Mouse (Mus musculus) mouse trophoblast stem cell (cell line): ENCODE data around the gene Trabd.

Experiments
- in situ Hi-C, 2 experiments: fragments of 300-500 bp; cut with MseI, MboI; formaldehyde crosslinking; loops; 2 replicates in 1 of 2; 3 replicates in 1 of 2; pipeline ENCODE4 v1.15.1; 2025

Gene Trabd

DNA sequence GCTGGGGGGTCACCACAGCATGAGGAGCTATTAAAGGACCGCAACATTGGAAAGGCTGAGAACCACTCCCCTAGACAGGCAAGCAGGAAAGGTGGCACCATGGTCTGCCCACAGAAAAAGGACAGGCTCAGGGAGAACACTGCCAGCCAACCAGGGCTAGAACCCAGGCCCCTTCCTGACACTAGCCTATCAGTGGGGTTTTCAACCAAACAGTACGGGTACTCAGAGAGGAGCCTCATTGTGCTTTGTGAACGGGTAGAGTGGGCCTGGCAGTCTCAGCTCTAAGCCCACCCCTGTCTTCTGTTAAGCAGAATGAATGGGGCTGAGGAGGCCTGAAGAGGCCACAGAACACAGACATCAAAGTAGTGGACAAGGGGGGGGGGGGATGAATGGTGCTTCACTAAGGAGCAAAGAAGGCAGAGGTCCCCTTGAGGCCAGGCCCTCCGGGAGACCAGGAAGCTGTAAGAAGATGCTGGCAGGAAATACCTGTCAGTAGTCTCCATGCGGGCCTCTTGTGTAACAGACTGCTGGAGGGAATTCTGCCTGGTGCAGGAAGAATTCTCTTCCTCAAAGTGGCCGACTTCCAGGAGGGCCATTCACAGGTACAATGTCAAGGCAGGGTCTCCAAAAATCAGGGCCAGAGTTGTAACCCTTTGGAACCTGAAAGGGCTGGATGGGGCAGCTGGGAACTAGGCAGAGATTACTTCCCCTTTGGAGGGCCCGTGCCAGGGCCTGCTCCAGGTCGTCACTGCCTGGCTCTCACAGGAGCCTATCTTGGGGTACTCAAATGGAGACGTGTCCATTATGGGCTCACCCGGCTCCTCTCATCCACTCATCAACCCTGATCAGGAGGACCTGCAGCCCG is at the start of gene Trabd:
TSS of gene Trabd (plus strand) at position 512 of the 865 bp plus-strand sequence.
- in situ Hi-C loops = no loop called here

DNA sequence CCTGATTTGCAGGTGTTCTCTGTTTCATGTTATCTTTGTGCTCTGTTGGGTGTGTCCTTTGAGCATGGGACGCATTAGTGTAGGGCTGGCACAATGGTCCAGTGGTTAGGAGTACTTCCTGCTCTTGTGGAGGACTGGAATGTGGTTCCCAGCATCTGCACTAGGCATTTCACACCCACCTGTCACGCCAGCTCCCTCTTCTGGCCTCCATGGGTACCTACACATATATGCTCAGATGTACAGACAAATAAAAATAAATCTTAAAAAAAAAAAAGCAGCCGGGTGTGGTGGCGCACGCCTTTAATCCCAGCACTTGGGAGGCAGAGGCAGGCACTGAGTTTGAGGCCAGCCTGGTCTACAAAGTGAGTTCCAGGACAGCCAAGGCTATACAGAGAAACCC is 30.5 kb upstream of the Trabd start:
- in situ Hi-C loops = no loop called here

DNA sequence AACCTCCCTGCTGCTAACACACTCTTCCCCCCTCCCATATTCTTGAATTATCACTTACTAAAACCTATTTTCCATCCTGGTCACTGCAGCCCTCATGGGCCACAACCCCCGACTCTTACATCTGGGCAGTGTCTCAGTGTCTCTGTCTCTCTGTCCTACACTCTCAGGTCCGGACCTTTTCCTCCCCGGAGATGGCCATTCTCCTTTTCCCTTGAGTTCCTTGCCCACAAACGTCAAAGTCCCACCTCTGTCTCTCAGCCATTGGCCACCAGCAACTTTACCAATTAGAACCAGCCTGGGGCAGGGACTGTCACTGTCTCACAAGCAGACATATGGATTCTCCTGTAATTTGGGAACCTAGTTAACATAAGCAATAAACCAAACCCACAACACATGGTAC is 28.6 kb upstream of the Trabd start:
- in situ Hi-C loops = no loop called here

DNA sequence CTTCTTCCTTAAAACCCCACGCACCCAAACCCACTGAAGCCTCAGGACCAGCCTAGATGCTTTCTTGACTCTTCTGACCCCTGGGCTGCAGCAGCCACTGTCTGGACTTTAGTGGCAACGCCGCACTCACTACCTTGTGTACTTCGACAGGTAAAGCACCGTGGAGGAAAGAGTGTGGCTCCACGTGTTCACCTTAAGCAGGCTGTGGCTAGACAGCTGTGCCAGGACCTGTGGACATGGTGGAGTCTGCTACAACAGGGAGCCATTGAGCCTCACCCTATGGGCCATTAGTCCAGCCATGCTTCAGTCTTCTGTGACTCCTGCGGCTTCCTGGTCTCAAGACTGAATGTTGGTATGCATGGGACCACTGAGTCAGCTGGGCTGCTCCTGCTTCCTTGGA is 20.3 kb upstream of the Trabd start:
- in situ Hi-C loops = no loop called here

DNA sequence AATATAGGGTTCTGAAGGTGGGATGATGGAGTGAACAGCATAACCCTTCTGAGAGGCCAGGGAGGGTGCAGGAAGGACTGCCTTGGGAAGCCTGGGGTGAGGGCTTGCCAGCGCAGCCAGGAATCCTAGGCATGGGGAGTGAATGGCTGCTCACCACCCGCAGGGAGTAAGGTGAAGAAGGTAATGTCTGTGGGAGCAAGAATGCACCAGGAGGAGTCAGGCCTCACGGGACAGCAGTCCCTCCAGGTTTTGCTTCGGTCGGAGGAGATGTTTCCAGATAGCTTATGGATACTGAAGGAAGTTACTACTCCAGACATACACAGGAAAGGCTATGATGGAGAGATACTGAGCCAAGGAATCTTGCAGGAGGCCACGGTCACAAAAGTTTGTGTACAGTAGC is 16.2 kb upstream of the Trabd start:
- in situ Hi-C loops = no loop called here

DNA sequence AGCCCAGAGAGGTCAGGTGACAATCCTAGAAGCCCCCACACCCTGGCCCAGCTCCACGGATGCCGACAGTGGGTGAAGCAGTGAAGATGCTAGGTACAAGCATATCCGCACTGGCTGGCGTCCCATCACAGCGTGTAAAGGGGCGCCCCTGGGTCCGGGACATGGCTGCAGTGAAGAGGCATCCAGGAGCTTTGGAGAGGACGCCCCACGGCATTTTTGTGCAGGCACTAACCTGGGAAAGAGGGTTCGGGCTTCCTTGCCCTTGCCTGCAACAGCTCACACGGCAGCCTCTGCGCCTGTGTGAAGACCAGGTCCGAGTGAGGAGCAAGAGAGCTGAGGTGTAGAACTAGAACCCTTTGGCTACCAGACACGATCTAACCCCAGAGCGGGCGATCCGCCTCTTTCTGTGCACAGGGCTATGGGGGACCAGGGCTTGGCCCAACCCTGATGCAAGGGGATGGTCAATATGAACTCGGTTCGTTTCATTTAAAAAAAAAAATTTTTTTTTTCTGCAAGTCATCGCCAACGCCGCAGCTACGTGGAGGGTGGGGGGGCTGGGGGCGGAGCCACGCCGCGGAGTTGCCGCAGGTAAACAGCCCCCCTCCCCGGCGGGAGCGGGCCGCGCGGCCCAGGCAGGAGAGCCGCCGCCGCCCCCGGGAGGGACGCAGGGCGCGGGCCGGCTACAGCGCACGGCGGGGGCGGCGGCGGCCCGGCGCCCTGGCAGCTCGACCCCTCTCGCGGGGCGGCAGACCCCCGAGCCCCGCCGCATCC is 15.6 kb upstream of the Trabd start, which contains the start of gene Panx2:
TSS of gene Panx2 (plus strand) at position 574 of the 771 bp plus-strand sequence.
- in situ Hi-C loops = no loop called here

DNA sequence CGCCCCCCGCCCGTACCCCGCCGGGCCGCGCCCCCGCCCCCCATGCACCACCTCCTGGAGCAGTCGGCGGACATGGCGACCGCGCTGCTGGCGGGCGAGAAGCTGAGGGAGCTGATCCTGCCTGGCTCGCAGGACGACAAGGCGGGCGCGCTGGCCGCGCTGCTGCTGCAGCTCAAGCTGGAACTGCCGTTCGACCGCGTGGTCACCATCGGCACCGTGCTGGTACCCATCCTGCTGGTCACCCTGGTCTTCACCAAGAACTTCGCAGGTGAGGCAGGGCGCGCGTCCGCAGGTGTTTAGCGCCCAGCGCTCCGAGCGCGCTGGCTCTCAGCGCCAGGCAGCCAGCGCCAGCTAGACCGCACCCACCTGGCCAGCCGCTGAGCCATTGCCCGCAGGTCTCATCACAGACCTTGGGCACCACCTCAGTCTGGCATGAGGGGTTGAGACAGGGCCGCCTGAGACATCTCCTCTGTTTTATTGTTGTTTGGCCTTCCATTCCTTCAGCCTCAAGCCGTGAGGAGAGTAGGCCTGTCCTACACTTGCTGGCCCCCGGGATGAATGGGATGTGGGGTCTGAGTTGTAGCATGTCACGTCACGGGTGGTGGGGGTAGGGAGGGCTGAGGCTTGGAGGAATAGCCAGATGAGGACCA is 14.8 kb upstream of the Trabd start:
- in situ Hi-C loops = no loop called here

DNA sequence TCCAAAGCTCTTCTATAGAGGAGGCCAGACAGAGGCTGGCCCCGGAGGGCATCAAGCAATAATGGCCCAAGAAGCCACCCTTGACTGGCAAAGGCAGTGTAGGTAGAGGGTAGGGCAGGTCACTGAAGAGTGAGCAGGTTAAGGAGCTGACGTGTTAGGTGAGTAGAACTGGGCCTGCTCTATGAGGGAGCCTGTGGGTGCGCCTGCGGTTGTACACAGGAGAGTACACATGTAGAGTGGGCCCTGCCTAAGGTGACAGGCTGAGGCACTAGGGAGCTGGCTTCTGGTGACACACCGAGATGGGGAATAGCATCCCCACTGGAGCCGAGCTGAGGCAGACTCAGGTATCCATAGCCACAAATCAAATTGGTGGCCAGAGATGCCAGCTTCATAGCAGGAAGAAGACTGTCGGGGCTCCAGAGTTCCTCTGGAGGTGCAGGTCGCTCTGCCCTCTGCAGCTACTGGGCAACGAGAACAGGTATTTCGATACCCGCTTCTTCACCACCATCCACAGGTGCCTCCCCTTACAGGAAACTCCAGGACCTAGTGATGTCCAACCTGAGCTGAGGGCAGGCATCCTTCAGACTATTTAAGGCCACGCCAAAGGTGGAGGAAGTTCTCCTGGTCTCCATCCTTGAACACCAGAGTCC is 14.0 kb upstream of the Trabd start:
- in situ Hi-C loops = no loop called here

DNA sequence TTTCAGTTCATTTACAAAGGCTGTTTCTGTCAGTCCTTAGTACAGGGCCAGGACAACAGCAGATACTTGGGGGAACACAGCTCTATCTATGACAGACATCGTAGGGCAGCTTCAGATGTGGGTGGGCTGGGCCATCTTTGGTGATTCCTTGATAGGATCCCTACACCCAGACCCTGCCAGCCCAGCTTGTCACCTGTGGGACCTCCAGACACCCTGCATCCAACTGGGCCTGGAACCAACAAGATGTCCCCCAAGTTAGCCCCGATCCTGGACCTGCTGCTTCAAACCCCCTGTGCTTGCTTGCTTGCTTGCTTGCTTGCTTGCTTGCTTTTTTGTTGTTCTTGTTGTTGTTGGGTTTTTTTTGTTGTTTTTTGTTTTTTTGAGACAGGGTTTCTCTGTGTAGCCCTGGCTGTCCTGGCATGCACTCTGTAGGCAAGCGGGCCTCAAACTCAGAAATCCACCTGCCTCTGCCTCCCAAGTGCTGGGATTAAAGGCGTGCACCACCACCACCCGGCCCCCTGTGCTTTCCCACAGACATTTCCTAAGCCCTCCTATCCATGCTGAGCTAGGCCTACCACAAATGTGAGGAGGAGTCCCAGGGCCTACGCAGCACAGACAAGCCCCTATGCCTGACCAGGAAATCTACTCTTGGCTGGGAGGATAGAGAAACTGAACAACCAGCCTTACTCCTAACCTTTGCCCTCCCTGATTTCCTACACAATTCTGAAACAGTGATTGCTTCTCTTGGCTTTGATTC is 13.0 kb upstream of the Trabd start:
- in situ Hi-C loops = no loop called here

DNA sequence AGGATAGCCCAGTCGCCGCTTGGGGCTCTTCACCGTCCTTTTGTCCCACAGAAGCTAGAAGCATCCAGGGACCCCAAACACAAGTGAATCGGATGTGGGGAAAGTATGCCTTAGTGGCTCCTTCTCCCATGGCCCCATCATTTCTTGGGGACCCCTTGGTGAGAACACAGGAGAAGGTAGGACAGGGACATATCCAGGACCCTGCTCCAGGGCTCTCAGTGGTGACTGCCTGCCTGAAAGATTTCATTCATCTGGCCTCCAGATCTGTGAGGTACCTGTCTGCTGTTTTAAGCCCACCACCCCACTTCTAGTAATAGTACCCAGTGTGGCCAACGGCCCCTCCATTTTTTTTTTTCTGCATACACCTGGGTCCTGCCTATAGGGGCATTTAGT is 12.4 kb upstream of the Trabd start:
- in situ Hi-C loops = no loop called here

DNA sequence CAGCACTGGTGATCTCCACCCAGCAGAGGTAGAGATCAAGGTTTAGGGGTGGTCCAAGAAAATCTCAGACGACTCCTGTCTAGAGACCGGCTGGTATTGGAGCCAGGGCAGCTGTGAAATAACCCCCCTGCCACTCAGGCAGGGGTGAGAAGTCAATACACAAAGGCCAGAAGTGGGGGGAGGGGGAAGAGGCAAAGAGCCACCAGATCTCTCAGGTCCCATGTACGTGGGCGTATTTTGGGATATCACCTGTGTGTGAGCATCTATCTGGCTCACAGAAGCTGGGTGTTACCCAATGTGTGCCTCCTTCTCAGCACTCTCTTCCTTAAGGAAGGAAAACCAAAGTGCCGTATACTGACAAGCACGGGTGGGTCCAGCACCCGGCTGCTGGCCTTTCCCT is 11.9 kb upstream of the Trabd start:
- in situ Hi-C loops = no loop called here

DNA sequence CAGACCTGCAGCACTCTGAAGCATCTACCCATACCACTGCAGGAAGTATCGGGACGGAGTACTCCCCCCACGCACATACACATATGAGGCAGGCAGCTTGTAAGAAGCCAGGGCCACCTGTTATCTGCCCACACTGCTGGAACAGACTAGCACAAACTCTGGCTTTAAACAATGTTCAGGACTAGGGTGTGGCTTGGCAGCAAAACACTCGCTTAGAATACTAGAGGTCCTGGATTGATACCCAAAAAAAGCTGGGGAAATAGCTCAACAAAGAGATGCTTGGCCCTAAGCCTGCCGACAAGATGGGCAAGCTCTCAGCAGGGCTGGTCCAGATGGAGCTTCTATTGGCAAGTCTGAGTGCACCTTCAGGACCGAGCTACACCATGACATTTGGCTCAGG is 11.4 kb upstream of the Trabd start:
- in situ Hi-C loops = no loop called here

DNA sequence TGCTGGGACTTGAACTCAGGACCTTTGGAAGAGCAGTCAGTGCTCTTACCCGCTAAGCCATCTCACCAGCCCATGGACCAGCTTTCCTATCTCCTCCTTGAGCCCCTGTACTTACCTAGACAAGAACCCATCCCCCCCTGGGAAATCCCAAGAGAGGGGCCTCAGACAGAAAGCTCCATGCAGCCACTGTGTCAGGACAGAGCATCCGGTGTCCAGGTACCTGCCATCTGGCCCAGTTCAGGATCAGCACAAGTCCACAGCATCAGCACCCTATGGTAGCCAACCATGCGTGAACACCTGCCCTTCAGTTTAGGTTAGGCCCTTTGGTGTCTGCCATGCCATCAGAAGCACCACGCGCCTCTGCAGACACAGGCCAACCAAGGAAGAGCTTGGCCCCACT is 10.0 kb upstream of the Trabd start:
- in situ Hi-C loops = no loop called here

DNA sequence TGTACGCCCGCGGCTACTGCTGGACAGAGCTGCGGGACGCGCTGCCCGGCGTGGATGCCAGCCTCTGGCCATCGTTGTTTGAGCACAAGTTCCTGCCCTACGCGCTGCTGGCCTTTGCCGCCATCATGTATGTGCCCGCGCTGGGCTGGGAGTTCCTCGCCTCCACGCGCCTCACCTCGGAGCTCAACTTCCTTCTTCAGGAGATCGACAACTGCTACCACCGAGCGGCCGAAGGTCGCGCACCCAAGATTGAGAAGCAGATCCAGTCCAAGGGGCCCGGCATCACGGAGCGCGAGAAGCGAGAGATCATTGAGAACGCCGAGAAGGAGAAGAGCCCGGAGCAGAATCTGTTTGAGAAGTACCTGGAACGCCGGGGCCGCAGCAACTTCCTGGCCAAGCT is 7.3 kb upstream of the Trabd start:
- in situ Hi-C loops = no loop called here

DNA sequence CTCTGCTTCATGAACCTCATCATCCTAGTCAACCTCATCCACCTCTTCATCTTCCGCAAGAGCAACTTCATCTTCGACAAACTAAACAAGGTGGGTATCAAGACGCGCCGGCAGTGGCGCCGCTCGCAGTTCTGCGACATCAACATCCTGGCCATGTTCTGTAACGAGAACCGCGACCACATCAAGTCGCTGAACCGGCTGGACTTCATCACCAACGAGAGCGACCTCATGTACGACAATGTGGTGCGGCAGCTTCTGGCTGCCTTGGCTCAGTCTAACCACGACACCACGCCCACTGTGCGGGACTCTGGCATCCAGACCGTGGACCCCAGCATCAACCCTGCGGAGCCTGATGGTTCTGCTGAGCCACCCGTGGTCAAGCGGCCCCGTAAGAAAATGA is 6.7 kb upstream of the Trabd start:
- in situ Hi-C loops = no loop called here

DNA sequence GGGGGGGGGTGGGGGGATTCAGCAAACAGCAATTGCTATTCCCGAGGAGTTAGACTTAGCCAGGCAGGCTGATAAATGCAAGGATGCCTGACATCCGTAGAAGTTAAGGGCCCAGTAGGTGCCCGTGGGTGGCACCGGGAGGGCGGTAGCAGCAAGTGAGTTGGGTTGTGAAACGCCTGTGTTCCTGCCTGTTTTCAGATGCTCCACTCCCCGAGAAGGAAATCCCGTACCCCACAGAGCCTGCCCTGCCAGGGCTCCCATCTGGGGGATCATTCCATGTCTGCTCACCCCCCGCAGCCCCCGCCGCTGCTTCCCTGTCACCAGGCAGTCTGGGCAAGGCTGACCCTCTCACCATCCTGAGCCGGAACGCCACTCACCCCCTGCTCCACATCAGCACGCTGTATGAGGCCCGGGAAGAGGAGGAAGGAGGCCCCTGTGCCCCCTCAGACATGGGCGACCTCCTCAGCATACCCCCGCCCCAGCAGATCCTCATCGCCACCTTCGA is 5.5 kb upstream of the Trabd start:
- in situ Hi-C loops = no loop called here

DNA sequence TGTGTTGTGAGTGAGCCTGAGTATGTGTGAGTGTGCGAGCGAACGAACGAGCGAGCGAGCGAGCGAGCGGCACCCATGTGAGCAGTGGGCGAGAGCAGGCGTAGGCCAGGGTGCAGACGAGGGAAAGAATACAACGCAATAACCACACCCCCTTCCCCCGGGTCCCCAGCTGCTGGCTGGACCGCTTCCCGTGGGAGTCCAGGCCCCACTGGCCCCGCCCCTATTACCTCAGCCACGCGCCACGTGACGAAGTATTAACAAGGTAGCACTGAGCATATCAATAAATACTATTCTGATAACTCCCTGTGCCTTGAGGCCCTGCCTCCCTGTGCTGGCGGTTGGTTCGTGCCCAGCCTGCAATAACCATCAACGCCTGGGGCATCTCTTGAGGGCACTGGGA is 4.3 kb upstream of the Trabd start:
- in situ Hi-C loops = no loop called here

DNA sequence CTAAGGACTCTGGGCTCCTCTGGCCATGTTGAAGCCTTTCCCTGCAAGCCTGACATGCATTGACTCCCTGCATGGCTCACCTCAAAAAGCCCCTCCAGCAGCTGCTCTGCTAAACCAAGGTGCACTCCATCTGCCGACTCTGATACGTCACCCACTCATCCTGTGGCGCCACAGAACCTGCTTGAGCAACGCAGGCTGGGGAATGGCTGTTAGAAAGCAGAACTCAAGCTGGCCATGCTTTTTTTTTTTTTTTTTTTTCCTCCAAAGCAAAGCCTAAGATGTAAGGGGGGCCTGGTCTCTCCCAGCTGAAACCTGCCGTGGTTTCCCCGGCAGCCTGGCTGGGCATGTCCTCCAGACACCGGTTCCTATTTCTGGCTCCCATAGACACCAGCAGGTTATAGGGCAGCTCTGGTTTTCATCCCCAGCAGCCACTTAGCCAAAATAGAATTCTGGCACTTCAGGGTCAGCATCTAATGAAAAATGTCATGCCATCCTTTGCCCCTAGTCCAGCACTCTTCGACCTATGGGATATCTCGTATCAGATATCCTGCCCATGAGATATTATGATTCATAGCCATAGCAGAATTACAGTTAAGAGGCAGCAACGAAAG is 826 bp upstream of the Trabd start:
- in situ Hi-C loops = no loop called here

DNA sequence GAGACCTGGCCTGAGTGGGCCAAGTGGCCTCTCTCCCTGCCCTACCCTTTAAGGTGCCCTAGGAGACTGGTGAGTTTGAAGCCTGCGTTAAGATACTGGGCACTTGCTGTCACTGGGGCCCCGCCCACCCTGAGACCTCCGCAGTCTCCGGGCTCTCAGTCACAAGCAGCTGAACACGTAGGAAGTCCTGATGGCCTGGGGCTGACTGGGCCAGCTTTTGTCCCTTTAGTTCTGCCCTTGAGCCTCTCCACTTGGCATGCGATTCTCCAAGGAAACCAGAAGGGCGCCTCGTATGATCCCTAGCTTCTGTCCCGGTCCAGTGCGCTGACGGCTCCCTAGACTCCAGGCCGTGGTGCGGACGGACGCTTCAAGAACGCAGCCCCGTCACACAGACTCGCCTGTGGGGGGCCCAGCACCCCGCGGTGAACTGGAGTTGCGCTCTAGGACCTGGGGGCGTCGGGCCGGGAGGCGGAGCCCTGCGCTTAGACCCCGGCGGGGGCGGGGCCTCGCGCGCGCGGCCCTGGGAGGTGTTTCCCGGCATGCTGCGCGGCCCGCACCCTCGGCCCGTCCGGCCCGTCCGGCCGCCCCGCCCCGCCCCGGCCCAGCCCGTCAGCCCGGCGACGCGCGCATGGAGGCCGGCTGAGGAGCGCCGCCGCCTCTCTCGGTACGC is 689 bp downstream of the Trabd start:
- in situ Hi-C loops = no loop called here

DNA sequence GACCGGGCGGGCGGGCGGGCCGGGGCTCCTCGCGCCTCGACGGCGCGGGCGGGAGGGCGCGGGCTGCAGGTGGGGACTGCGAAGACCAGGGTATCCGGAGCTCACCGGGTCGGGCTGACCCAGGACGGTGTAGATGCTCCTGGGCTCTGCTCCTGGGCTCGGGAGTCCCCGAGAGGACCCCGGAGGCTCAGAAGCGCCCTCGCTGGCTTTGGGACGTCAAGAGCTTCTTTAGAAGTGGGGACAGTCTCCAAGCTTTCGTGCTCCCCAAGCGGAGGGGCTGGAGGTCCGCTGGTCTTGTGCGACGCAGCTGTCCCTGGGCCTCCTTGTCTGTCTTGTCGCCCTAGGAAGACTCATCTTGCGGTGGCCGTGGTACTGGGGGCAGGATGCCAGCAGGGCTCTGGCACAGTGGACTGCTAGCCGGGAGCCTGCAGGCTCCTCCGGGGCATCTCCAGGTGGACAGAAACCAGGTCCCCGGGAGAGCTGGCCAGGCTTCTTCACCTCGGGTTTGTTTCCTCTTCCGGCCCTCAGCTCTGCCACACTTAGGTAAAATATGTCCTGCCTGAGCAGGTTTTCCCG is 1.3 kb downstream of the Trabd start:
- in situ Hi-C loops = no loop called here
